Mouse (Mus musculus) left cerebral cortex, adult 8-10 months (tissue): ENCODE measurements around the gene Gm49388. TPM values are rescaled to one million over a fixed set of nuclear protein-coding genes. Genes with fewer than 3 reads are reported as not detected.
"Not testable (repeated sequence)": the region's sequence is repeated elsewhere in the genome, so short reads cannot be mapped to it uniquely, and the experiment has no call there.

Experiments used
- DNase-seq, 2 experiments: peaks; one replicate each; pipeline ENCODE4 v3.0.0; 2022; ENCODE audit warnings: low spot score in 2 of 2
- total RNA-seq, 4 experiments: library from RNA; stranded (reverse); gene quantifications; 2 replicates each; pipeline ENCODE4 v1.2.4; 2022

Gene Gm49388
- total RNA-seq, 4 experiments from 2014 or later: 3.9 to 6.2 (median 4.6) TPM

DNA sequence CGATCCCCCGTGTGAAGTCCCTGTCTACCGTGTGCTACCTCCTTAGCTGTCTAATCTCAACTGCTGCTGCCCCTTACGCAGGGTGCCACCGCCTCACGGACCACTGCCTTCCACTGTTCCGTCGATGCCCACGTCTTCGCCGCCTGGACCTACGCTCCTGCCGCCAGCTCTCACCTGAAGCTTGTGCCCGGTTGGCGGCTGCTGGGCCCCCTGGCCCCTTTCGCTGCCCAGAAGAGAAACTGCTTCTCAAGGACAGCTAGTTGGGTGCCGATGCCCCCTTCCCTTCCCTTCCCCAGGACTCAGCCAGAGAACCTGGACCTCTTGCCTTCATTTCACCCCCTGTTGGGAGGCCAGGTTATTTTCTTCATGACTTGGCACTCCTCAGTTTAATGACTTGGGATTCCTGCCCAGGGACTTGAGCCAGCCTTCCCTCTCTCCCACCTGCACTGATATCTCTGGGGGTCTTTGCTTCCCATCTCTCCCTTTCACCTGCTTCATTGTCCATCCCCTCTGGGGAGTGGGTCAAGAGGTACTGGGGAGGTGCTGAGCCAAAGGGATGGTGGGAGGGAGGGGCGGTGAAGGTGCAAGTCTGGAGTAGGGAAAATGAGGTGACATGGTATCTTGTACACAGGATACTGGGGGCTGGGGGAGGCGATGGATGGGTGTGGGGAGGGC is 17.6 kb upstream of the Gm49388 start:
- DNase-seq: peak in 1 of 2 experiments; percentile 21

DNA sequence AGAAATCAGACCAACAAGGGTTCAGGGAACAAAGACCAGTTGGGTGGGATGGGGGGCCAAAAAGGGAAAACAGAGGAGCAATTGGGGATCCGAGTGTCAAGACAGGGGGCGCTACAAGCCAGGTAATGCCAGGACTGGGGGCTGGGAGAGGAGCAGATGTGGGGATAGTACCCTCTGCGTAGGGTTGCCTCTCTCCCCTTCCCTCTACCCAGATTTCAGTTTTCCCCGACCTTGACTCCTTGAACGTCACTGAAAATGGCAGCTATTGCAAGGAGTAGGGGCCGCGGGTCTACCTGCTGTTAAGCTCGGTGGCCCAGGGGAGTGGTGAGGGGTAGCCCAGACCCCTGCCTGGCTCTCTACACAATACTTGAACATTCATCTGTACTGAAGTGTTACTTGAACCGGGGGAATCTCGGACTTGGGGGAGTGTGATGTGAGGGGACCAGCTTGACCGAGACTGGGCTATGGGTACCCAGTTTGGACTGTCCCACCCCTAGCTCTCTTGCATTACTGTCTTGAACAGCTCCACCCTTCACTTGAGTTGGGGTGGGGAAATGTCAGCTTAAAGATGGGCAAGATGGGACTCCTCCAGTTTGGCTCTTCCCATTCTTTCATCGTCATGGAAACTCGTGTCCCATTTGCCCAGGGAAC is 16.9 kb upstream of the Gm49388 start:
- peak; percentile 59 to 98 for DNase-seq

DNA sequence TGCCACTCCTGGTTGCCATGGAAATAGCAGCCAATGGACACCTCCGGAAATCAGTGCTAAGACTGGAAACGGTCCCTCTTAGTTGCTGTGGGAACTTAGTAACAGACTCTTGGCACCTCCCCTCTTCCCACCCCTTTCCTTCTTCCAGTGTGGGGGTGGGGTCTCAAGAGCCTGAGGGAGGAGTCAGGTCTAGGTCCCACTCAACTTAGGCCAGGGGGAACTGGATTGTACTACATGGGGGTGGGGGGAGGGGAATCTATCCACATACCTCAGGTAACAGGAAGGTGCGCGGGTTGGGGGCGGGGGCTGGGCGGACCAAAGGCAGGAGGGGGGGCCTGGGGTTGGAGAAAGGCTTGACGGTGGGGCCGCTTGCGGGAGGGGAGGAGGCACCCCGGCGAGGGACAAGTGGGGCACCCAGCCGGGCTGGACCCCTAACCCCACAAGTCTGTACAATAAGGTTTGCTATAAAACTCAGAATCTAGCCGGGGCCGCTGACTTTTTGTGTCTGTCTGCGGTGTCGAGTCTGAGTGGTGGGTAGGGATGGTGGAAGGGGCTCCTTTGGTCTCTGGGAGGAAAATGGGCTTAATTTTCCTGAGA is 16.3 kb upstream of the Gm49388 start:
- peak in 1 of 2 experiments; percentile 98 for DNase-seq

- DNase-seq: peak; percentile 72 to 84
These were observed 15.8 kb upstream of the Gm49388 start, which contains the start of gene Orai3 for GRCm38 (mm10) chr7:127769651-127770038. Gene Orai3 (plus strand): TSS chr7:127769815.

- DNase-seq: no peak
These were observed 15.1 kb upstream of the Gm49388 start for GRCm38 (mm10) chr7:127770039-127770905.

- DNase-seq: peak in 1 of 2 experiments; percentile 62
These were observed 14.1 kb upstream of the Gm49388 start for GRCm38 (mm10) chr7:127771262-127771661.

GRCm38 (mm10) chr7:127772080-127772479 is 13.3 kb upstream of the Gm49388 start:
- no peak for DNase-seq

GRCm38 (mm10) chr7:127772557-127772956 is 12.9 kb upstream of the Gm49388 start:
- DNase-seq: no peak

DNA sequence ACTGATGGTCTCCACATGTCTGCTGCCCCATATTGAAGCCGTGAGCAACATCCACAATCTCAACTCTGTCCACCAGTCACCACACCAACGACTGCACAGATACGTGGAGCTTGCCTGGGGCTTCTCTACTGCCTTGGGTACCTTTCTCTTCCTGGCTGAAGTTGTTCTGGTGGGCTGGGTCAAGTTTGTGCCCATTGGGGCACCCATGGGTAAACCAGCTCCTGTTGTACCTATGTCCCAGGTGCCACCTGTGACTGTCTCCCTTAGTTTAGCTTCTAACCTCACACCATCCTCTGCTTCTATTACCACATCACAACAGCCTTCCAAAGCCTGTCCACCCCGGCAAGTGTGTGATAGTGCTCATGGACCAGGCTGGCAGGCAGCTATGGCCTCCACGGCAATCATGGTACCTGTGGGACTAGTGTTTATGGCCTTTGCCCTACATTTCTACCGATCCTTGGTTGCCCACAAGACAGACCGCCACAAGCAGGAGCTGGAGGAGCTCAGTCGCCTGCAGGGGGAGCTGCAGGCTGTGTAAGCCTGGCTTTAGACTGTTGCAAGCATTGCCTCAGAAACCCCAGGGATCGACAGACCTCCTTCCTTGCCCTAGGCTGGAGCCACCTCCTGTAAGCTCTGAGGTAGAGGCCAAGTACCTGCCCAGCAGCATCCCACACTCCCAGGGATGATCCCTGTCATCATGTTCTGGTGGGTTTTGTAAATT is 11.6 kb upstream of the Gm49388 start:
- DNase-seq: no peak

DNA sequence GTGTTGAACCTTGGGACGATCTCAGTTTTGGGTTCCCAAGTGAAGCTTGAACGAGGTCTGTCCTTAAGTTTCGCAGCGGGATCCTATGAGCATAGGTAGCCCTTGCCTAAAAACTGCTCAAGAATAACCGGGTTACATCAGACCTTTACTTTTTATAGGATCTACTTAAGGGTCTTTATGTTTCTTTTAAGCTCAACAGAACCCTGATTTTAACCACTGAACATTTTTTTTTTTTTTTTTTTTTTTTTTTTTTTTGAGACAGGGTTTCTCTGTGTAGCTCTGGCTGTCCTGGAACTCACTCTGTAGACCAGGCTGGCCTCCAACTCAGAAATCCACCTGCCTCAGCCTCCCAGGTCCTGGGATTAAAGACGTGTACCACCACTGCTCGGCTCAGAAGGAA is 9.6 kb upstream of the Gm49388 start:
- DNase-seq: not testable (repeated sequence)

- DNase-seq: peak; percentile 83 to 84
These were observed 9.0 kb upstream of the Gm49388 start, which contains the start of gene Setd1a for GRCm38 (mm10) chr7:127776426-127776825. Gene Setd1a (plus strand): TSS chr7:127776670.

DNA sequence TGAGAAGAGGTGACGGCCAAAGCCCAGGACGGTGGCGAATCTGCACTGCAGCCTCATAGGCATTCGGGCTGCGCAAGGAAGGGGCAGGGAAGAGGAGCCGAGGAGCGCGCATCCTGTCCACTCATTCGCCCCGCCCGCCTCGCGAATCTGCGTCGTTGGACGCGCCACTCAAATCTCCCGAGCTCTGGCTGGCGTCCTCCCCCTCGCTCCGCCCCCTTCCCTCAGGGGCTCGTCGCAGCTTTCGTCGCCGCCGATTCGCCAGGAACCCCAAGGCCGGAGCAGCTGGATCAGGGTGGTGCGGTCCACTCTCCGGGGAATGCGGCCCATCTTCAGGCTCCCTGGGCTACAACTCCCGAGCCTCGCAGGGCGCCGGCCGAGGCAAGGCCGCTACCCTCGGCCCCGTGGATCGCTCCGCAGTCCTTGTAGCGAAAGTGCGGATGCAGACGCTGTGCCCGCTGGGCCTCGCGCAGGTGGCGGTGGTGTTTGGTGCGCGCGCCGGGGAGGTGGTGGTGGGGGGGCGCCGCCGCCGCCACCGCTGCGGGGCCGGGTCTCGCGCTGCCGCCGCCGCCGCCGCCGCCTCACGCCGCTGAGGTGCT is 8.4 kb upstream of the Gm49388 start:
- DNase-seq: peak; percentile 94 to 95

- peak in 1 of 2 experiments; percentile 37 for DNase-seq
These were observed 7.7 kb upstream of the Gm49388 start for GRCm38 (mm10) chr7:127777474-127778266.

DNA sequence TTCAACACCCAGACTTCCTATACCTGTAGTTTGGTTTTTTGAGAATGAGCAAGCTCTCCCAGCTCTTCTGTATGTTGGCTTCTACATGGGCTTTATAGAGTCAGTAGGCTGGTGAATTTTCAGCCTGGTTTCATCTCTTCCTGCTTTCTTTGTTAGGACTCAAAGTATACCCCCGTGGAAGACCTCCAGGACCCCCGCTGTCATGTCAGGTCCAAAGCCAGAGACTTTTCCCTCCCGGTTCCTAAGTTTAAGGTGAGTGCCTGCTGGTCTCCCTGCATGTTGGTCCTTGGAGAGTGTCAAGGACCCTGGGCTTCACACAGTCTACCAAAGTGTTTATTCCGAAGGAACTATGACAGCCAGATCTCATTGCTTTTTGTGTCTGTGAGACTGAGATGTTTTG is 7.1 kb upstream of the Gm49388 start:
- no peak for DNase-seq

GRCm38 (mm10) chr7:127797076-127797845 is 11.9 kb downstream of the Gm49388 start:
- peak in 1 of 2 experiments; percentile 8 for DNase-seq

DNA sequence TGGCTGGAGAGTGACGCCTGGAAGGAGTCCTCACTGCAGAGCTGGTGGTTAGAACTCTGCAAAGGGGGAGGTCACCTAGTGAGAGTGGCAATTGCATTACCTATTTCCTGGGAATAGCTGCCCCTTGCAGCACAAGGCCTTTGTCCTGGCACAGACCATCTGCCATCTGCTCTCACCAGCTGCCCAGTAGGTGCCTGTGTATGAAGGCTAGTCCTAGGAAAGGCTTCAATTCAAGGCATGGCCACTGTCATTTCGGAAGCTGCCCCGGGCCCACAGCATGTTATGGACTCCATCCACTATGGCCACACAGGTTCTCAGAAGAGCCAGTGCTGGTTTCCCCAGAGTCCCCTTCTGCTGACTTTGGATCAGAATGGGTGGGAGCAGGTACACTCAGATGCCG is 13.2 kb downstream of the Gm49388 start:
- no peak for DNase-seq

GRCm38 (mm10) chr7:127799211-127799610 is 13.8 kb downstream of the Gm49388 start:
- no peak for DNase-seq

DNA sequence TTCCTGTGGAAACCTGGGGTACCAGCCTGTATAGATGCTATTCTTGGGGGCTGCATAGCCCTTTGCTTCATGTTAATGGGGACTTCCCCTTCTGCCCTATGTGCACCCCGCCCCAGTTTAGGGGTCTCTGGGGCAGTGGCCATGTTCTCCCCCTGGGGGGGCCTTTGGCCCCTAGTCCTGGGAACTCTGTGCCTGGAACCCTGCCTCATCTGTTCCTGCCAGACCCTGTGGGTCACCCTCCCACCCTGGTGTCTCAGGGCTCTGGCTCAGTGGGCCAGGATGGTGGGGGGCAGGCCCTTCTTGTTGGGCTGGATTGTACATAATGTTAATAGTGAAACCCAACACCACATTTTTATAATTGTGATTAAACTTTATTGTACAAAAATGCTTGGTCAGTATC is 14.3 kb downstream of the Gm49388 start:
- DNase-seq: peak in 1 of 2 experiments; percentile 10
